Mouse (Mus musculus) limb, embryonic 13.5 days (tissue): ENCODE data around the gene Trpv6. TPM values are rescaled to one million over a fixed set of nuclear protein-coding genes. Genes with fewer than 3 reads are reported as not detected.

Experiments used
- polyA plus RNA-seq: library from polyadenylated mRNA; unstranded; fragments of >200 nt; fragmentation: Nextera tagmentation; extraction: Ambion mirVana; gene quantifications from 2 replicates; pipeline ENCODE4 v1.2.1, GENCODE M21; 2015

The Trpv6 gene
- polyA plus RNA-seq, 1 experiment from 2014 or later, result 0.66 TPM

Other genes starting within 250 kb of the Trpv6 start
- gene Gm5771, start 244.0 kb downstream of the Trpv6 start, polyA plus RNA-seq, result not detected in 2 replicates
- not detected in 2 replicates for gene Gm10334, start 190.3 kb downstream of the Trpv6 start, polyA plus RNA-seq
- gene Prss1, start 177.5 kb downstream of the Trpv6 start, polyA plus RNA-seq, result 0.19 TPM in 1 of 2 replicates, not detected in the other
- gene Prss2, start 114.6 kb downstream of the Trpv6 start, polyA plus RNA-seq, result not detected in 2 replicates
- gene Ephb6, start 30.9 kb downstream of the Trpv6 start, polyA plus RNA-seq, result 20.6 and 21.3 TPM in 2 replicates
- not detected in 2 replicates for gene Trpv5, start 44.4 kb upstream of the Trpv6 start, polyA plus RNA-seq
- not detected in 2 replicates for gene Llcfc1, start 48.0 kb upstream of the Trpv6 start, polyA plus RNA-seq
- gene Kel, start 67.9 kb upstream of the Trpv6 start, polyA plus RNA-seq, result 2.1 and 3.5 TPM in 2 replicates
- not detected in 2 replicates for gene Olfr459, start 138.8 kb upstream of the Trpv6 start, polyA plus RNA-seq
- not detected in 2 replicates for gene Pip, start 211.1 kb upstream of the Trpv6 start, polyA plus RNA-seq
- not detected in 2 replicates for gene Sval2, start 216.6 kb upstream of the Trpv6 start, polyA plus RNA-seq